Mouse (Mus musculus) right cerebral cortex, postnatal 4 days (tissue): Measurements from ENCODE around the gene Kcnq1.

Experiments used
- DNase-seq: peaks from one replicate; pipeline ENCODE4 v3.0.0-alpha.2; 2022

The Kcnq1 gene

DNA sequence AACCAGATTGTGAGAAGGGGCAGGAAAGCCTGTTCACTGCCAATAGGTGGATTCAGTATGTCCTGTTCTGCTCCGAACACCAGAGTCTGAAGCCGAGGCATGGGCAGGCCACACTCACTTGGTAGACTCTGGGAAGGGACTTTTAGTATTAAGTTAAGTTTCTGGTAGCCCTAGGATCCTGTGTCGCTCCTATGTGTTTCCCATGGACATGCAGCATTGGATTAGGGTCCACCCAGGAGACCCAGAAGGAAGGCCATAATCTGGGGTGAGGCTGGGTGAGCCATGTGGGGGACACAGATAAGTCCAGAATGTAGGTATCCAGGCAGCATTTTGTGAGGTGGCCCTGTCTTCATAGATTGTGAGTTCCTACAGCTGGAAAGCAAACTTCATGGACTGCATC is 81.0 kb downstream of the Kcnq1 start:
- no peak for DNase-seq

DNA sequence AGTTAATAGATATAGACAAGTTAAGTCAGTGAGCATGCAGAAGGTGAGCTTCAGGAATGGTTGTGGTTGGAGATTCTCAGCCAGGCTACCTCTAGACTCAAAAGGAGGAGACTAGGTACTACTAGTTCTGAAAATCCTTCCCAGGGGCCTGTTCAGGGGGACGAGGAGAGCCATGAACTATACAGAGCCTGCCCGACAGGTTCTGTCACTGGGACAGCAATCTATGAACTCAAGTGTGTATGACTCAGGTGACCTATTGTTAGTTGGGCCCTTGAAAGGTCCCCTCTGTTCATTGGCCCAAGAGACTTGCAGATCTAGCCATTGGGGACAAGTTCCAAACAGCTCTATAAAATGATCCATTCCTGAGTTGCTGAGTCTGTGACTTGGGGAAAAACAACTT is 82.4 kb downstream of the Kcnq1 start:
- no peak for DNase-seq

DNA sequence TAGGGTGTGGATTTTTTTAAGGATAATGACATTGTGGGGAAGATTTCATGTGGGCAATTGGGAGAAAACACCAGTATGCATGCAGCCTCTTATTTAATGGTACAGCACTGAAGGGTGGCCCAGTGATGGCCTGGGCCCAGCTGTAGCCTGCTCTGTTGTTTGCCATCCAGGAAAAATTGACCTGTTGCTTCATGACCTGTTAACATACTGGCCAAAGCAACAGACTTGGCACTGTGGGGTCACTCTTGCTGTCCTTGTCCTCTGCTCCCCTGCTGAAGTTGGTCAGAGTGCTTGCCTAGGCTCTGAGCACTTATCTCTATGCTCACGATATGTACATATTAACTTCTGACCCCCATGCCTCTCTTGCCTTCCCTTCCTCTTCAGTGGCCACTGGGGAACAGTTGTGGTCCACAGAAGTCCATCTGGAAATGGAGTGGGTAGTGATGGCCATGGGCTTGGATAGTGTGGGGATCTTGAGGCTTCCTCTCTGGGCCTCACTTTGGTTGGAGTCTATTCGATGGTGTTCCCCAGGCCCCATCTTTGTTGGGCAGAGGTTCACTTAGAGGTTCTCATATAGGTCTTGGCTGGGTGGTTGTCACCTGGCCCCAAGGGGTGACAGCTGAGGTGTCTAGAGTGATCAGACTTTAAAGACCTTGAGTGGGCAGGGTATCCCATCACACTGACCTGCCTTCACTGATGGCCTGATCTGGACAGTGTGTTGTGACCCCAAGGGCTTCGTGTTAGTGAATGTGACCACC is 84.0 kb downstream of the Kcnq1 start:
- no peak for DNase-seq

DNA sequence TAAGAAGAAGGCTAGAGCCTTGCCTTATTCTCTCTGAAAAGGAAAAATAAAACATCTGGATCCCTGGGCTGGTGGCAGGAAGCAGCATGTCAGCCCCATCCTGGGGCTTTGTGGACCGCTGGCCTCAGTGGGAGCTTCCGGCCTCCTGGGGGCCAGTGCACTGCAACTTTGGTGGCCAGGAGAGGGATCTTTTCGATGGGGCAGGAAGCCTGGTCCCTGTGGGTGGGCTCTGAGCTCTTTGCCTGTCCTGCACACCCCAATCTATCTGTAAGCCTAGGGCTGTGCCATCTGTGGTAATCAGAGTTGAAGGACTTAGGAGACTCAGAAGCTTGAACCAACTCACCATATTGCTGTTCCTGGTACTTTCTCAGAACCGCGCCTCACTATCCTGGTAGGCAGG is 84.7 kb downstream of the Kcnq1 start:
- DNase-seq, result no peak

DNA sequence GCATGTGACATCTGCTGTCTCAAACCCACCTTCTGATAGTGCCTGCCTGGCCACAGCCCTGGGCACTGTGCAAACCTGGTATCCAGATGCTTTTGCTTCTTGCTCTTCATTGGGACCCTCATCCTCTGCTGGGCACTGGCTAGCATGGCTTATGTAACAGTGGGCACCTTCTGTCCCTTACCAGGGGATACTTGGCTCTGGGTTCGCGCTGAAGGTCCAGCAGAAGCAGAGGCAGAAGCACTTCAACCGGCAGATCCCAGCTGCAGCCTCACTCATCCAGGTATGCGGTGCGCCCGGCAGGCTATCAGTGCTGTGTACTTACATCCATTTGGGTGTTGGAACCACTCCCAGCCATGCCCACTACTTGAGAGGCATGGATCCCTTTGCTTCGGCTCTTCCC is 86.2 kb downstream of the Kcnq1 start:
- DNase-seq, result no peak

DNA sequence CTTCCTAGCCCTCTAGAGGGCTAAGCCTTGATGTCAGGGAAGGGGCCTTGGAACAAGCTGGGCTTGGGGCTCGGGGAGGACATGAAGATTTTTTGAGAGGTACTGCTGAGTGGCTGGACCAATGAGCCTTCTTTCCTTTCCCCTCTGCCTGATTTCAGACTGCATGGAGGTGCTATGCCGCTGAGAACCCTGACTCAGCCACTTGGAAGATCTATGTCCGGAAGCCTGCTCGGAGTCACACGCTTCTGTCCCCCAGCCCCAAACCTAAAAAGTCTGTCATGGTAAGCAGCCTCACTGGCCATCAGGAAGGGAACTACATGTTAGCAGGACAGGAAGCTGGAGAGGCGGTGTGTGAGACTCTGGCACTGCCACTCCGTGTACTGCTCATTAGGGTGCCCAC is 87.9 kb downstream of the Kcnq1 start:
- DNase-seq, result no peak

DNA sequence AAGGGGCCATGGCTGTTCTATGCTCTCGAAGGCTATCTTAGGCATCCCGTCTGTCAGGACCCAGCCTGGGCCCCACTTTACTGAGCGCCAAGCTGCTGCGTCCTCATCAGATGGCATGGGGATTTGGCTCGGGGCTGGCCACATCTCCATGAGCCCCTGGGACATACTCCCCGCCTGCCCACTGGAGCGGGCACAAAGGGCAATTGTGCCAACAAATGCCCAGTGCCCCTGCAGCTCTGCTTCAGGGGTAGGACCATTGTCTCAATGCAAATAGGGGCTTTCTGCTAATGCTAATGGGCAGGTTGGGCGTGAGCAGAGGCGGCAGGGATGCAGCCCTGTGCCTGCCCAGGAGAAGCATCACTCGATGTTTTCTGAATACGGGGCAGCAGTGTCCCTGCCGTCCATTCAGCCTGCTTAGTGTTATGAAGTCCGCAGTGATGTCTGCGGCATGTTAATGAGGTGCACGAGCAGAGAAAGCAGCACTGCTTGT is 91.8 kb downstream of the Kcnq1 start:
- no peak for DNase-seq

DNA sequence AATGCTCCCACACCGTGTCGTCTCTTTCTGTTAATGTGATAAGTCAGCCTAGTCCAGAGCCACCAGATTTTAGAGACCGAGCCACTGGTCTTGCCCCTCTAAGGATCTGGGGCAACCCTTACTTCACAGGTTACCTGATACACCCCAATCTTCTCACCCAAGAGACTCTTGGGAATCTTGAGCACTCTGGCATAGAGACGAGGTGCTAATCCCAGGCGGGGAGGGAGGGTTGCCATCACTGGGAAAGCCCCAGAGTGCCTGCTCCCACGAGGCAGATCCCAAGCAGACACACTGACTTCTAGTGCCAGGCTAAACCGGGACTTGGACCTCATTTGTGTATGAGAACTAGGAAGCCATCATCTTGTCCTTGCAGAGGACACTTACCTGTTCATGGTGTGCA is 92.3 kb downstream of the Kcnq1 start:
- DNase-seq, result no peak

DNA sequence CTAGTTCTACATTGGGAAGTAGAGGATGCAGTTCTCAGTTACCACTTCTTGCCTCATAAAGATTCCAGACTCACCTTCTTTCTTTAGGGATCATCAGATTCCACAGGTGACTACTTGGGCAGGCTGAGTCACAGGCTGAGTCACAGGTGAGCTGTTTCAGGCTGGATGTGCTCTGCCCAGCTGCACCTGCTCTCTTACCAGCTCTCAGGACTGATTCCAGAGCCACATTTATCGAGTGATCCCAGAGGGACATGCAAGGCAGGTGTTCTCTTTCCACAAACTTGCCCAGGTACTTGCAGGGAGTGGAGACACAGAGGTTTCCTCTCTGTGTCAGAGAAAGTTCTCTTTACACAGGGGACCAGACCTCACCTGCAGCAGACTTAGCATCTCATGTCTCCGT is 95.1 kb downstream of the Kcnq1 start:
- no peak for DNase-seq

DNA sequence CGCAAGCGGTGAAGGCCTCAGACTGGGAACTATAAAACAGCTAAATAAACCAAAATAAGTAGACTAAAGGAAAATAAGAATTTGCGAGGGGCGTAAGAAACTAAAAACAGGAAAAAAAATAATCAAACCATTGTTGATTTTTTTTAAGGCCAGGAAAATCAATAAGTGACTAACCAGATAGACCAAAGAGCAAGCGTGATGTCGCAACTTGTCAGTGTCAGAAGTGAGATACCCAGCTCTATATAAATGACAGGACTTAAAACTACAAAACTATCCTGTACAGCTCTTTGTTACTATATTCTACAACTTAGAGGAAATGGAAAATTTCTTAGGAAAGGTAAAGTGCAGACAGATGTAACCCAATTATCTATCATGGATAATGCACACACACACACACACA is 97.7 kb downstream of the Kcnq1 start:
- no peak for DNase-seq

DNA sequence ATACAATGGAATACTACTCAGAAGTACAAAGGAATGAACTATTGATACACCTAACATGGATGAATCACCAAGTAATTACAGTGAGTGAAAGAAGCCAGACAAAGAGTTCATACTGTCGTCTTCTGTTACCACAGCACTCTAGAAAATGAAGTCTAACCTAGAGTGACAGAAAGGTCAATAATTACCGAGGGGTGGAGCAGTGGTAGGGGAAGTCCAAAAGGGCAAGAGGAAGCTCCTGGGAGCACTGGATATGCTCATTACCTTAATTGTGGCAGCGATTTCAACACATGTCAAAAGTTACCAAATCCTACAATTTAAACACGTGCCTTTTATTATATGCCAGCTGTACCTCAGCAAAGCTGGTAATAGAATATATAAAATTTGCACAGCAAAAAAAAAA is 100.9 kb downstream of the Kcnq1 start:
- DNase-seq, result no peak

DNA sequence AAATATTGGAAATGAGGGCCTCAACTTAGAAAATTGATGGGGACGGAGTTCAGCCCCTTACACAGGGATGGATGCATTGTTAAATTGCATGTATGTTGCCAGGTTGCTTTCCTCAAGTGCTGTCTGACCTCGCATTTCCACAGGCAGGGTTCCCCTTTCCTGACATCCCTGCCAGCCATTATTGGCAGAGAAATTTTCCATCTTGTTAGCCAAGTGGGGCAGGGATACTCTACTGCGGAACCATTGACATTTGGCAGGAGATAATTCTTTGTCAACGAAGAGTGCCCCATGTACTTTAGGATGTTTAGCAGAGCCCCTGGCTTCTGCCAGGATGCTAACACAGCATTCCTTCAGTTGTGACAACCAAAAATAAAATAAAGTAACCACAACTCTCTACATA is 104.6 kb downstream of the Kcnq1 start:
- no peak for DNase-seq

DNA sequence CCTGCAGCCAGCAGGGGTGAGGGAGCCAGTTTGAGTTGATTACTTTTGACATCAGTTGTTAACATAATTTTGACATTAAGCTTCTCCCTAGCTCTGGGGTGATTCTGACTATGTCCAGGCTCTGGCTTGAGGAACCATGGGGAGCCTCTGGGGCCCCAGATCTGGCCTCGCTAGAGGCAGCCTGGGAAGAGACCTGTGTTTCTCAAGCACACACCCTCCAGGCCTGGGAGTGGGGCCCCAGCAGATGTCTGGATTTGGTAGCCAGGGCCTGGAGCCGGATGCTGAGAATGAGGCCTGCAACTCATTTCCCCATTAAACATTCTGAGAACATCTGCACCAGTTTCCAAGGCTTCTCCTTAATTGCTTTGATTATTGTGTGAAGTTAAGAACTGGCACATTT is 145.0 kb downstream of the Kcnq1 start:
- DNase-seq, result no peak

DNA sequence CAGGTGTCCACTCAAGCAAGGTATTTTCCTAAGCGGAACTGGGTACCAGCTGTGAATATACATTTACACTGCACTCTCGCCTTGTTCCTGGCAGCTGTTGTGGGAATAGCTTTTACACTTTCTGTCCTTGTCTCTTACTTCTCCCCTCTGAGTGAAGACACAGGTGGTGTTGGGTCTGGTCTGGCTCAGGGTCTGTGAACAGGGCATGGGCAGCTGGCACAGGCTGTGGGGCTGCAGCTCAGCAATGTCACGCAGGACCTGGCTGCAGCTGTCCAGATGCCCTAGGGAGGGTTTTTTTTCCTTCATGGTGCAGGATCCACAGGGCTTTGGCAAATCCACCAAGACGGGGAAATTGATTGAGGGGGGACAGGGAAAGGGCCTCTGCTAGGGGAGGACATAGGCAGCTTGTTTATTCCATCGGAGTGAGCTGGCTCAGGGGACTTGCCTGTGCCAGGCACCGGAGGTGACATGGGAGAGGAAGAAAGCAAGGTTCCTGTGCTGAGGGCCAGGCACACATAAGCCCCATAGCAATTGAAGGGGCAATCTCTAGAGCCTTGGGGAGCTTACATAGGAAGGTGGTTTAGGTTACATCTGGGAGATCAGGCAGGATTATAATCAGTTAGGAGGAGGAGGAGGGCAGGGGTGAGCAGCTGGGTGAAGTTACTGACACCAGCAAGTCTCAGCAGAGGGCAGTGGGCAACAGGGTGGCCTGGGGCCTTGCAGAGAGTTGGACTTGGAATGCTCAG is 147.1 kb downstream of the Kcnq1 start:
- no peak for DNase-seq

DNA sequence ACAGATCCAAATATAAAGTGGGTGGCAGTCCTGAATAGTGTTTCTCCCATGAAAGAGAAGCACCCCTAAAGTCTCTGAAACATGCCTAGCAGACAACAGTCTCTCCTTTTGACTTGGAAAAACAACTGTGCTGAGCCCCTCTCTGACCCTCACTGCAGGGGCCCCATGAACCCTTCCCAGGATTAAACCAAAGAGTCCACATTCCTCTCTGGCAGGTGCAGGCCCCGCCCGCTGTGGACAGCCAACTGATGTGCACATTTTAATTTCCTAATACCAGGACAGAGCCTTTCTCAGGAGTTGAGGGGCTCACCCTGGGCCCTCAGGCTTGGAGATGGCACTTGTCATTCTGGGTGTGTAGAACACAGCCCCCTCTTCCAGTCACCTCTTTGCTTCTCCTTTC is 148.7 kb downstream of the Kcnq1 start:
- no peak for DNase-seq

DNA sequence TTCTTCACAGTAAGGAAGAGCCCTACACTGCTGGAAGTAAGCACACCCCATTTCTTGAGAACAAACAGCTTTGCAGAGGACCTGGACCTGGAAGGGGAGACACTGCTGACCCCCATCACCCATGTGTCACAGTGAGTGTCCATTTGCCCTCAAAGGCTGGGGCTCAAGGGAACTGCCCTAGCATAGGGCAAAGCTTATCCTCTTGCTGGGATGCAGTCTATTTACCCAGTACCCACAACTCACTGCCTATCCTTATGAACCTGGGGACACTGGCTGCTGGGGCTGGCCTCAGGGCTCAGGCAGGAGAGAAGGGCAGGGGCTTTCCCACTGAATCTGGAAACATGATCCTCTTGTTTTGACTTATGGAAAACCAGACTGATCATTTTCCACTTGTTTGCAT is 155.1 kb downstream of the Kcnq1 start:
- no peak for DNase-seq

DNA sequence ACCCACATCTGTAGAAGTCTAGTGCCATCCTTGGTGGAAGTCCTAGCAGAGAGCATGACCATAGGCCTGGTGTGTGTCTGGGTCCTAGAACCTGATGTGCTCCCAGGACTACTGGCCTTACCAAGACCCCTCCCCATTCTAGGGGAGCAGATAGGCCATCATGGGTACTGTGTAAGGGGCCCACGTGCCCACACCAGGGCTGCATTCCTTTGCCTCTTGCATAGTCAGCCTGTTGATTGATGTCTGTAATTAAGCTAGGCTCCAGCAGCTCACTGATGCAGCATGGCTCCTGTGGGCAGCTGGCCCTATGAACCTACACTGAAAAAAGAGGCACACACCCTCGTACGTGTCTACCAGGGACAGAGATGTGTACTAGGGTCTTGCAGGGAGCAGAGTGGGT is 157.4 kb downstream of the Kcnq1 start:
- DNase-seq, result no peak

DNA sequence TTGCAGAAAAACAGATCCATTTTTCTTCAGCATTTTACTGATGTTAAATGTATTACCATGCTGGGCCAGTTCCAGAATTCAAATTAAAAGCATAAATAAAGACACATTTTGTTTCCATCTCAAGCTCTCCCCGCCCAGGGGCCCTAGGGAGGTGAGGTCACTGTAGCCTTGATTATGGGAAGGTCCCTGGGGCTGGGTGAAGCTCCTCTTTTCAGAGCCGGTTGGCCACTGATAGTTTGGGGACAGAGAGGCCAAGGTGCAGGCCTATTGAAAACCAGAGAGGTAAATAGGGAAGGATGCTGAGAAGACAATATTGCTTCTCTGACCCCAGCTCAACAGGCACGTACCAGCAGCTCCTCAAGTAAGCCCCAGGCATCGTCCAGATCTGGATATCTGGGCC is 157.8 kb downstream of the Kcnq1 start:
- DNase-seq, result no peak

DNA sequence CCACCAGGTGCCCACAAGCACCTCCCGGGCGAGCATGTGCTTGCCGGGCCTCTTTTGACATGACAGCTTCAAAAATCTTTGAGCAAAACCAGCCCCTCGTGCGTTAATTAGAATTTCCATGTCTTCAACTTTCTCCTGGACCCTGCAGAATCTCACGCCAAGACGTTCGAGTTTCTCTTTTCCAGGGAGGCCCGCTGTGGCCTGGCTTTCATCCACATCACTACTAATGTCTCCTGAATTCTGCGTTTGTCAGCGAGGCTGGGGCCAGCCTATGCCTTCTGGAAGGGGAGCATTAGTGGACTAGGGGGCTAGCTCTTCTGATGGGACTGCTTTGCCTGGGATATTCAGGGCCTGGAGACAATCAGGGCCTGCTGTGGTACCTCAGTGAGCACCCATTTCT is 159.2 kb downstream of the Kcnq1 start:
- DNase-seq, result no peak

DNA sequence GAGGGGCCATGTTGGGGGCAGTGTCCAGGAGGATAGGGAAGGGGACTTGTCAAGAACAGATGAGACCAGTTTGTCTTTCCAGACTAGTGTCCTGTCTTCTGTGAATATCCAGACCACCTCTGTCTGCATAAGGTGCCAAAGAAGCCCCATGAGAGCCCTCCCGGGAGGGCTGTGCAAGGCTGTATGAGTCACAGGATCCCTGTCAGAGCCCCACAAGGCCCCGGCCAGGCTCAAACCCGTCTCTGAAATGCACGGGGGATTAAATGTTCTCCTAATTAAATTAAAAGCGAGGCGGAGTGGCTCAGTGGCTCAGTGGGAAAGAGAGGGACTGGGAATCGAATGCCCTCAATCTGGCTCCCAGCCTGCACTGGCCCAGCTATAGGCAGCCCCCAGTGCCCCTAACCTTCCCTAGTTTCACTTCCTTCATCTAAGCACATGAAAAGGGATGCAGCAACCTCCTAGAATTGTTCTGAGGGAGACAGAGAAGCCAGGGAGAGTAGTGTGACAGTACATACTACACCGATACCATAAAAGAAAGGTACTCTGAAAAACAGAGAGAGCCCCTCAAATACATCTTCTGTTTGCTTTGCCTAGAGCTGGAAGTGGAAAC is 159.8 kb downstream of the Kcnq1 start:
- DNase-seq, result no peak

DNA sequence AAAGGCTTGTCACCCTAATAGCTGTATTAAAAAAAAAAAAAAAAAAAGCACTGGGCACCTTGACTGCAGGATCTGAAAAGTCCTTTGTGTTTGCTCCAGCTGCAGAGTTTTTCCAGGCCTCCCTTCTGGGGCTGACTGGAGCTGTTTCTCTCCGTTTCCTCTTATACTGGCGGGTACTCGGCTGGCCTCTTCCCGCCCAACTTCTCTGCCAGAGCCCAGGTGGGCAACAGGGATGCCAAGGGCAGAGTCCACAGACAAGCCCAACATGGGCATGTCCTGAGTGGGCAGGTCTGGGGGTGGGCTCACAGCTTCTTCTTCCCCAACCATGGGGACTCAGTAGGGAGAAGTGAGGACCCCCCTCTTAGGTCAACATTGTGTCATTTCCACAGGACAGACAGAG is 167.6 kb downstream of the Kcnq1 start:
- DNase-seq, result no peak

DNA sequence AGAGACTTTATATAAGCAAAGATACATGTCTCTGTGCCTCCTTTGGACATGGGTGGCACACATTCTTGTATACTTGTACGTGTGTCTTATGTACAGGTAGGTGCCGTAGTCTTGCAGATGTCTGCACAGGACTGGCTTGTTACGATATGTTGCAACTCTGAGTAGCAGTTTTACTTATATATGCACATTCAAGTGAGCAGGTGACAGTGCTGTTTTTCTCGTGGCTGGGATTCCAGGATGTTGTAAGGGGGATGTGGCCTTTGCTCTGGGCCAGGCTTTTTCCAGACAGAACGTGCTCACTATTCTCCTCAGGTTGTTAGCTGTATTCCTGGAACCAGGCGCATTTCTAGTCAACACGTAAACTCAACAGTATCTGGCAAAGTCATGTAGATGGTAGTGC is 168.9 kb downstream of the Kcnq1 start:
- DNase-seq, result no peak

DNA sequence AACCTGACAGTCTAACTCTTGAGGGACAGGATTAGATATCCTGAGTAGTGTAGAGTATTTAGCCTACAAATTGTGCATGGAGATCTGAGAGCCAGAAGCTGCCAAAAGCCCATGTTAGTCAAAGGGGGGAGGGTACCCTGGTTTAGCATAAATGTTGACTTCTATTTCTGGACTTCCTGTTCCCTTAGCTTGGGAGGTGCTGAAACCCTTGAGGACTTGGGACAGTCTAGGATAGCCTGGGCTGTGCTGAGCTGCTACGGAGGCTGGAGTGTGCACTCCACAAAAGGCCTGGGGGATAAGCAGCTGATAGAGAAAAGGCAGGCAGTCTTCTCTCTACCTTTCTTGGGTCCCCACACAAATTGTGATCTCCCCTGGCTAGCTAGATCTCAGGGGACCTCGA is 177.5 kb downstream of the Kcnq1 start:
- DNase-seq, result no peak

DNA sequence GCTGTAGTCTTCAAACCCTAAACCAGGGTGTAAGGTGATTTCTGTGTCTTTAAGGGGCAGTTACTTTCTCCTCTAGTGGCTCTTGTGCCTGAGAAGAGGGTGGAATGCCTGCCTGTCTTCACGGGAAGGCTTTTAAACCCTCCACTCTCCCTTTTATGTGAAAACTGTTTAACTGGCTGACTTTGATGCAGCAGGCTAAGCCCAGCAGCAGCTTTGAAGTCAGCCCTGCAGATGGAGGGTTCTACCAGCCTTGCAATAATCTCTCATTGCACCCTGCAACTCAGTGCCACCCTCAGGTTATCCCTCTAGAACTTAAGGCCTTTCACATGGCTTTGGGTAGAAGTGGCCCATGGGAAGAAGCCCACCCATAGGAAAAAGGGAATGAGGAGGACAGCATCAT is 178.7 kb downstream of the Kcnq1 start:
- no peak for DNase-seq
